Mouse (Mus musculus) c-Kit-positive CD71-positive TER-119-positive erythroid progenitor cells, embryonic 14.5 days (primary cell): ENCODE data around the gene Prps1l3.
"Not testable (repeated sequence)": the region's sequence is repeated elsewhere in the genome, so short reads cannot be mapped to it uniquely, and the experiment has no call there.

ENCODE experiments used
- DNase-seq: peaks from one replicate; pipeline ENCODE4 v3.0.0-alpha.2; 2013; ENCODE audit warnings: low spot score

The Prps1l3 gene

DNA sequence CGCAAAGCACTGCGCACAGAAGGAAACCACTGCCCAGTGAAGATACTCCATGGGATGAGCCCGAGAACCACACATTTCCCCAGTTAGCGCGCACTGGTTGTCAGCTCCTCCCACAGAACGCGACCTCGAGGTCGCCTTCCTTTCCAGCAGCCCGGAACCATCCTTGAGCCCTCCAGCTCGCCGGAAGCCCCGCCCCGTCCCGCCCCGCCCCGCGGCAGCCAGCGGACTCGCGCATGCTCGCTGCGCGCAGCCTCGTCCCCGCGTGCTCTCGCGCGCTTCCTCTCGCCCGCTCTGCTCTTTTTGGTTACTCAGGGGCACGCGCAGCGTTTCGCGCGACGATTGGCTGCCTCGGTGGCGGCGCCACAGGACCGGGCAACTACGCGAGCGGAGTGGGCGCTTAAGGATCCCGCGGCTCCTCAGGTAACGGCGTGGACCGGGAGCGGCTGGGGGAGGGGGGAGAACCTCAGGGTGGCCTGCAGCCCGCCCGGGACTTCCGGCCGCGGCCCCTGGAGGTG, at the start of gene Prps1l3, which contains the start of gene Mipol1:
Gene Prps1l3, plus strand, starts transcription at position 221 of the 515 bp plus-strand sequence.
Gene Mipol1, plus strand, starts transcription at position 236 of the 515 bp plus-strand sequence.
- DNase-seq = peak; percentile 88

DNA sequence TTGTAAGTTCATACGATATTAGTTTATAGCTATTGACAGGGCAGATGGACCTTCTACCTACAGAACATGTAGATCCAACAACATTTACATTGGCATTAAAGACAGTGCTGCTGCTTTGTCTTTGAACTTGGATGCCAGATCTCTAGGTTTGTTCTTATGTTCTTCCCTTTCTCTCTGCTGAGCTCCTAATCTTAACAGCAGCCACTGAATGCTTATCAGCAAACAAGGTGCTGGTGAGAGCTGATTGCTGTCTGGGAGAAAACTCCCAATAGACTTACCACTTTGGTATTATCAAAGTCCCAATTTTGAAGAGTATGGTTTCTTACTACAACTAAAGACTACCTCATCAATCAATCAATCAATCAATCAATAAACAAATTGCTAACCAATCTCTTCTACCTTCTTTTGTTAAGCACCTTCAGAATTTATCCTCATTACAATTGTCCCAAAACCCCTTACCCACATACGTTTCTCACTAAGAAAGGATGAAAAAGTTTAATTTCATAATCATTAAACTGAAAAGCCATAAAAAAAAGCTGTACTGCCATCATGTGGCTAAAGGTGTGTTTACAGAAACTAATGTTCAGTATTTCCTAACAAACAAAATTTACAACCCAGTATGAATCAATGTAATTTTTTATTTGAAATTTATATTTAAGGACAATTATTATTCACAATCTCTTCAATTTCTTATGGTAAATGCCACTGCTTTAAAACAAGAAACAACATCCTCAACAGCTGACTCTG, 45.6 kb upstream of the Prps1l3 start:
- DNase-seq = peak; percentile 70

DNA sequence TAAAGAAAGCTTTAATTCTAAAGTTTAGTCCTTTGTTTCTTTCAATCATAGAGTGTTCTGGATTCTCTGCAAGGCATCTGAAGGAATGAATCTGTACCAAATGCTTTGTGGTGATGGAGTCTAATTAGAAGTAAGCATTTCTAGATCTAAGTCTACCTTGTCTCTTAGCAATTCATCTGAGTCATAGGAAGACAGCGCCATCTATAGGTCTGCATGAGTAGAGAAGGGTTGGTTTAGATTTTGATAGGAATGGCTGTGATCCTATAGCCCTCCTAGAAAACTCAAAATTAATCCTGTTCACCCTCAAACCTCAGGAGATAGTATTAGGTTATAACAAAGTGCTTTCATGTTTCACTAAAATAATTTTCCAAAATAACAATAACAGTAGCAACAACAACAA, 44.7 kb upstream of the Prps1l3 start:
- peak; percentile 79 for DNase-seq

DNA sequence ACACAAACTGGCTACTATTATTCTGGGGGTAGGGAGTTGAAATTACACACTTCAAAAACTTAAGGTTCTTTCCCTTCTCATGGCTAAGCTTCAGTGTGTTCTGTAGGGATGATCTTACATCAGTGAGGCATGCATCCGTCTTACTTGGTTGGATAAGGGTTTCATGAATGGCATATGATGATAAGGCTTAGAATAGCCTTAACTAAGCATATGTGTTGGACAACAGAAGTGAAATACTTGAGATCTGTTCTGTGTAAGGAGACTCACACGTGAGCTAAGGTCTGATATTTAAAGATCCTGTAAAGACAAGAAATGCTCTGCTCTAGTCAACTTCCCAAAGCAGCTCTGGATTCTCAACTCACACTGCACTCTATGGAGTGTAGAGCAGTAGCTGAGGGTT, 44.1 kb upstream of the Prps1l3 start:
- DNase-seq = peak; percentile 68

DNA sequence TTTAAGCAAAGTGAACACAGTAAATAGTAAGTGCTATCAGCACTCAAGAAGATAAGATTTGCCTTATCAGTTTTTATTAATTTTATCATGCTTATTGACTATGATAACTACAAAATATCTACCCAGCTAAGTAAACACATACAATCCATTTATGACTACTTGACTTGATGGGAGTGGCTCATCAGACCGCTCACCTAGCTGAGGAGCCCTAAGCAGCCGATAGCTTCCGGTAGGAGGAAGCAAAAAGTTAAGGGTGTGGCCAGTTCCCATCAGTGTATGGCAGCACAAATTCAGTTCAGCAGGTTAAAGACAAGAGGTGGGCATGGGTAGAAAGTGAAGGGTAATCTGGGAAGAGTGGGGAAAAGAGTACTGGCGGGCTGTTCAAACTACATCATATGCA, 43.2 kb upstream of the Prps1l3 start:
- no peak for DNase-seq

DNA sequence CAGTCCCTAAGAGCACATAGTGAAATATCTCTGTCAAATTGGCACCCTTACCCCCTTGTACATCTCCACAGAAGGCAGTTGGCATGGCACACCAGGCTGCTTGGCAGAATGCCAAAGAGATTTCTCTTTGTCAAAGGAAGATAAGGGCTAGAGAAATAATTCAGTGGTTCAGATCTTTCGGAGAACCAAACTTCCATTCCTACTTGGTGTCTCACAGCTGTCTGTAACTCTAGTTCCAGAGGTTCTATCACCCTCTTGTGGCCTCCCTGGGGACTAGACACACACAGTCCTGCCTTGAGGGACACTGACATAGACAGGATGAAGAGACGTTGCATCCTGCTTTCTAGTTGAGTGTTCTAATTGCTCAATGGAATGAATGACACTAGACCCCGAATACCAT, 35.6 kb upstream of the Prps1l3 start:
- peak; percentile 83 for DNase-seq

DNA sequence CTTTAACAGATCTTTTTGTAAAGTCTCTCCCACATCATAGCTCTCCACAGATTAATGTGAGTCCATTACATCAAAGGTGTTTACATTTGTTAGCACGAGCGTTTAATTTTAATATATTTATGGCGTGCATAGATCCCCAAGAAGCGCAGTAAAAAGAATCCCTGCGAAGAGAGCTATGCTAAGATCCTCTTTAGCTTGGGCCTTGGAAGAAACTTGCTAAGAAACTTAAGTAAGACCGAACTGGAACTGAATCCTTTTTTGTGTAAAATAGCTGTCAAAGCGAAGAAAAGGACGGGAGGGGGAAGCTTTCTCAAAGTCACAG, 34.0 kb upstream of the Prps1l3 start:
- DNase-seq = no peak

DNA sequence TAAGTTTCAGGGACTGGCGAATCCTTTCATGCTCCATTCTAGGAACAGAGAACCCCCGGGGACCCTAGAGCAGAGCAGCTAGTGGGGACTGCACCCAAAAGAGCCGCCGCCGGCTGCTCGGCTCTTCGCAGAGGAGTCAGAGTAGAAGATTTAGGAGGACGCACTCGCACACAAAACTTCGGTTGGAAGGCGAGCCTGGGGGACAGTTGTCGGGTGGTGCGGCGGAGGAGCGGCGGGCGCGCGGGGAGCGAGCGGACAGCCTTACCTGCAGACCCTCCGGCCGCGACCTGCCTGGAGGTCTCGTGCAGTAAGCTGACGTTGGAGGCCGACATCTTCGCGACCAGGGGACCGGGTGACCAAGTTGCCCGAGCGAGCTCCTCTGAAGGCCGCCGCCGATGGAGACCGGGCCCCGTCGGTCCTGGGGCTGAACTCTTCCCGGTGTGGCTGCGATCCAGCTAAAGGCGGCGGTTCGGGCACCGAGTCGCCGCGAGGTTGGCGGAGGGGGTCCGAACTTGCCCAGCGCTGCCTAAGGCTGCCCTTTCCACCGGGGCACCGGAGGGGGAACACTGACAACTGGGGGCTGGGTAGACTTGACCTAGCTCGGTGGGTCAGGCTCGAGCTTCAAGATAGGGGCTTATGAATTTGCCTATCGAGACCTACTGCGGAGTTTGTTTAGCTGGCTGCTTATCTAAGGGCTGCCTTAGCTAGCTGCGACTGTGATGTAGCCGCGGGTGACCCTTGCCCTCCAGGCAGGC, 33.4 kb upstream of the Prps1l3 start:
- DNase-seq = peak; percentile 72

DNA sequence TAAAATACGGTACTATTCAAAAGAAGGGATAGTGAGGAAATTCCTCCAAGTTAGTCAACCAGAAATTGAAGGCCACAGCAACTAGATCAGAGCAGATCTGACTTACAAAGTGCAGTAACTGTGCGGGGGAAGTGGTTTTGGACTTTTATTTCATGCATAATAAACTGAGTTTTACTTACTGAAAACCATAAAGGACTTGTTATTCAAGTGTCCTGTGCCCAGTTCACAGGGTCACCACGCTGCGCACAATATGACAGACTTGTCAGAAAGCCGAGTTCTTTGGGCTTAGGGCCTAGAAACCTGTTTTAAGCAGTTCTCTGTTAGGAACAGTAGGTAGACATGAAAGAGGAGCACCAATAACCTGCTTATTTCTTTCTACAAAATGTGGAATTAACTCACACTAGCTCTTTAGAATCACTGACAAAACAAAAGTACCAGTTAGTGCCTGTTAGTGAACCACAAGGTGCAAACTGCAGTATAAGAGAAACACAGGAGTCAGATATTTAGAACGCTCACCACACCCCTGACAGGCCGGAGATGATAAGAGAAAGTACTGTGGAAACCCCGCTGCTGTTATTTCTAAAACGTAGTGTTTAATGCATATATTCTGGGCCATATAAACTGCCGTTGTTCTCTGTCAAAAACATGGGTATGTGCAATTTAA, 32.7 kb upstream of the Prps1l3 start, which contains the start of gene Slc25a21:
Gene Slc25a21, minus strand, starts transcription at position 110 of the 664 bp plus-strand sequence.
- peak; percentile 82 for DNase-seq

DNA sequence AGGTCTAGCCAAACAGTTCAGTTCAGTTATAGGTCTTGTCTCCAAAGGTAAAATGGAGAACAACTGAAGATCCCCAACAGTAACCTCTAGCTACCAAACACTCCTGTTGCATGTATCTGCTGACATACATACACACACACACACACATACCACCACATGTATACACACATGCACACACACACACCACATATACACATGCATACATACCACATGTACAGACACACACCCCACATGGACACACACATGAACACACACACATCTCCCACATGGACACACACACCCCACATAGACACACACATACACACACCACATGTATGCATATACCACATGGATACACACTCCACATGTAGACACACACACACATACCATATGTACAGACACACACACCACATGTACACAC, 31.9 kb upstream of the Prps1l3 start:
- peak; percentile 50 for DNase-seq

DNA sequence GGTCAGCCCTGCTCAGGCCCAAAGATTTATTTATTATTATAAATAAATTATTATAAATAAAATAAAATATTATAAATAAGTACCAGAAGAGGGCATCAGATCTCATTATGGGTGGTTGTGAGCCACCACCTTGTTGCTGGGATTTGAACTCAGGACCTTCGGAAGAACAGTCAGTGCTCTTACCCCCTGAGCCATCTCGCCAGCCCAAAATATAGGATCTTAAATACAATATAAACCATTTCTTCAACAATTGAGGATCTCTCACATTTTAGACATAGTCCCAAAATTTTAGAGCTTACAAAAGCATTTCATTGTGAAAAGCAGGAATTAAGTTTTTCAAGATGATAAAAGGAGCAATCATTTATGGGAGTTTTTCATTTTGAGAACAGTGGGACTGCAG, 30.8 kb upstream of the Prps1l3 start:
- no peak for DNase-seq

DNA sequence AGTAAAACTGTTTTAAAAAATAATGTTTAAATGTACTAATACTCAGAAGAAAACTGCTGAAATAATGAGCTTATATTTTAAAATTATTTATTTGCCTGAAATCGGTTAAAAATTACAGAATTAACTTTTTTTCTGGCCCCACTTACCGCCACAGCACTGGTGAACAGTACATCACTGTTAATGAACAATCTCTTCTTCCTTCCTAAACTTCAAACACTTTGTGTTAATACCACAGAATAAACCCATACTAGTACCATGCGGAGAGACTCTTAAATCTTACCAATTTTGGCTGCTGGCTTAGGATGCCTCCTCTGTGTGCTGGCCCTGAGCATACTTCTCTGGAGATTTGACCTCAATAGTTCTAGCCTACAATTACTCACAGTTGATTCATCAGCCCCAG, 28.3 kb upstream of the Prps1l3 start:
- DNase-seq = no peak

DNA sequence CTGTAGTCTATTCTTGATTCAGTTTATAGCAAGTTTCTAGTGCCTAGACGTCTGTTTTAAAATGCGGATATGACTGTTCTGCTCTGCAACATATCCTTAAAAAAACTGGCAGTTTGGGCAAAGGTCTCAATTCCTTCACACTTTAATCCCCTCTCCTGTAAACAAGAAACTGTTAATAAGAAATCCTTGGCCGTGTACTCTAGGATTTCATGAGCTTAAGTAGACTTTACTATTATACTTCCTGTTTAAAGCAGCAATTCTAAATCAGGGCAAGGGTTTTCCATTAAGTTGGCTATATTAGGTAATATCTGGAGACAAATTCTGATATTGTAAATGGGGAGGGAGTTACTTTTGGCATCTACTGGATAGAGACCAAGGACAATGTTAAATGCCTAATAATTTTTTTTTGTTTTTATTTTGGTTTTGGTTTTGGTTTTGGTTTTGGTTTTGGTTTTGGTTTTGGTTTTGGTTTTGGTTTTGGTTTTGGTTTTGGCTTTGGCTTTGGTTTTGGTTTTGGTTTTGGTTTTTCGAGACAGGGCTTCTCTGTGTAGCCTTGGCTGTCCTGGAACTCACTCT, 25.8 kb upstream of the Prps1l3 start:
- no peak for DNase-seq

DNA sequence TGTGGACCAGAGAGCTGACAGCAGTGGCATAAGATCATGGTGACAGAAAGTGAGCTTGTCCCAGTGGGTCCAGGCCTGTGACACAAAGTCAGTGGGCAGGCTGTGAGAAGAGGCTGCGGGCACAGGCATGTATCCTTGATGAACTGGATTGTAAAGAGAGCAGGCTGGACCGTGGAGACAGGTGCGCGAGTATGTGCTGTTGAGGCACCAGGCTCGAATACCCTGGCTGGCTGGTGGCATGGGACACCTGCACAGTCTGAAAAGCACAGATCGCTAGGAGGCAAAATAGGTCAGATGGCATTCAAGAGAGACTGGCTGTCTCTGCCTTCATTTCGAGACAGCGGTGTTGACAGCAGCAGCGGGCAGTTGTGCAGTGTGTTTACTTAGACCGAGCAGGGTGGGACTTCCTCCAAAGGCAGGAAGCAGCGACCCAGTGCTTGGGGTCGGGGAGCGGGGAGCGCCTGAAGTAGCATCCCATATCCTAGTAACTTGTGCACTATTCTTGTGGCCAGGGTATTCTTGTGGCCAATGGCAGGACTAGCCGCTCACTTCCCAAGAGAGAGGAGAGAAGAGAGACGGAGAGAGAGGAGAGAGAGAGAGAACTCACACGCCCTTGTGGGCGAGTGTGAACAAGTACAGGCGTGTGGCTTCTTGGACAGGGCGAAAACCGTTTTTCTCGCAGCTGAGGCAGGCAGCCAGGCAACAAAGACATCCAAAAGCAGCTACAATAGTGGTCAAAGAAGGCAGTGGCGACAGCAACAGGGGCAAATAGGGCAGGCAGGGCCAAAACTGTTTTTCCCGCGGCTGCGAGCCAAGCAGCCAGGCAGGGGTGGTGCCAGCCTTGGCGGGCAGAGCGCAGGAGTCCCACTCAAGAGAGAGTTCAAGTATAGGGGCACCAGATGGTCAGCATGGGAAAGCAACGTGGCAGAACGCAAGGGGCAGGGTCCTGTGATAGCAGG, 18.6 kb upstream of the Prps1l3 start:
- no peak for DNase-seq

DNA sequence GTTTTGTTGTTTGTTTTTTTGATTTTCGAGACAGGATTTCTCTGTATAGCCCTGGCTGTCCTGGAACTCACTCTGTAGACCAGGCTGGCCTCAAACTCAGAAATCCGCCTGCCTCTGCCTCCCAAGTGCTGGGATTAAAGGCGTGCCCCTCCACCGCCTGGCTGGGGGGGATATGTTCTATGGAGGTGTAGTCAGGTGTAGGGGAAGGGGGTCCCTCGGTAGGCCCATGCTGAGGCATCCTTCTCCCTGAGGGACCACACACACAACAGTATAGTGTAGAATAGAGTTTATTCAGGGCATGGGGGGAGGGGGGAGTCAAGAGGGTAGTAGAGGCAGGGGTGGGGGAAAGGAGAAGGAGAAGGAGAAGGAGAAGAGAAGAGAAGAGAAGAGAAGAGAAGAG, 17.7 kb upstream of the Prps1l3 start:
- DNase-seq = not testable (repeated sequence)

DNA sequence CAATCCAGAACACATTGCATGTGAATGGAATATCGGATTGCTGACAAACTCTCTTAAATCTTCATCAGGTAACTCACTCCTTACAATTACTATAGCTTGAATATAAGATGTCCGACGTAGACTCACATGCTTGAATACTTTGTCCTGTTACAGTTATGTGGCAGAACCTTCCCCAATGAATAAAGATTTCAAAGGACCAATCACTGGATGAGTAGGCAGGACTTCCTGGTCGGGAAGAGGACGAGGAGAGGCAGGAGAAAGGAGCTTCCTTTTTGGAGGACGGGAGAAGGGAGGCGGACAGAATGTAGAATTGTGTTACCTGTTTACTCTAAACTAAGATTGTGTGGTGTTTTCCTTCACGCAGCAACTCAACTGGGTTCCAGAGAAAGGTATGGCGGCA, 3.8 kb upstream of the Prps1l3 start:
- no peak for DNase-seq

DNA sequence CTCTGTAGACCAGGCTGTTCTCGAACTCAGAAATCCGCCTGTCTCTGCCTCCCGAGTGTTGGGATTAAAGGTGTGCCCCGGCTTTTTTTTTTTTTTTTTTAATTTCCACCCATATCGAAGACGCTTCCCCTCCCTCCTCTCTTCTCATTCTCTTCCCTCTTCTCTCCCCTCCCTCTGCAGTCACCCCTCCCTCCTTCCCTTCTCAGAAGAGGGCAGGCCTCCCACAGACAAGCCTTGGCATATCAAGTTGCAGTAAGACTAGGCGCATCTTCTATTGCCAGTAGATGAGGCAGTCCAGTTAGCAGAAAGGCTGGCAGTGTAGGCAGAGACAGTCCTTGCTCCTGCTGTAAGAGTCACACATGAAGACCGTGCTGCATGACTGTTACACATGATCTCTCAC, 2.4 kb upstream of the Prps1l3 start:
- DNase-seq = no peak

DNA sequence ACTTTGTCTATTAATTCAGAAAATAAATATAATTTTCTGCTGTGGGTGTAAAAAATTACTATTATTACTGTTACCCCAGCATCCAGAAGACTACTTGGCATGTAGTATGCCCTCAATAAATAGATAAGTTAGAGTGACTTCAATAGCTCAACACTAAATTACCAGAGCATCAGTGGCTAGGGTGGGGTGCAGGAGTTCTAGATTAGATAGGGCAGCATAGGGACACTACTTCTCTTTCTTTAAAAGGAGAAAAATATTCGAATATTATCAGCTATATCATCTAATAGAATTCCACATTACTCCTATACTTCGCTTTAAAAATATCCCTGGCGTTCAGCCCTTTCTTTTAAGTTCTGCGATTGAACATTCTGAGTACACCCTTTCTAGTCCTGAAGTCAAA, 509 bp upstream of the Prps1l3 start:
- DNase-seq = no peak

DNA sequence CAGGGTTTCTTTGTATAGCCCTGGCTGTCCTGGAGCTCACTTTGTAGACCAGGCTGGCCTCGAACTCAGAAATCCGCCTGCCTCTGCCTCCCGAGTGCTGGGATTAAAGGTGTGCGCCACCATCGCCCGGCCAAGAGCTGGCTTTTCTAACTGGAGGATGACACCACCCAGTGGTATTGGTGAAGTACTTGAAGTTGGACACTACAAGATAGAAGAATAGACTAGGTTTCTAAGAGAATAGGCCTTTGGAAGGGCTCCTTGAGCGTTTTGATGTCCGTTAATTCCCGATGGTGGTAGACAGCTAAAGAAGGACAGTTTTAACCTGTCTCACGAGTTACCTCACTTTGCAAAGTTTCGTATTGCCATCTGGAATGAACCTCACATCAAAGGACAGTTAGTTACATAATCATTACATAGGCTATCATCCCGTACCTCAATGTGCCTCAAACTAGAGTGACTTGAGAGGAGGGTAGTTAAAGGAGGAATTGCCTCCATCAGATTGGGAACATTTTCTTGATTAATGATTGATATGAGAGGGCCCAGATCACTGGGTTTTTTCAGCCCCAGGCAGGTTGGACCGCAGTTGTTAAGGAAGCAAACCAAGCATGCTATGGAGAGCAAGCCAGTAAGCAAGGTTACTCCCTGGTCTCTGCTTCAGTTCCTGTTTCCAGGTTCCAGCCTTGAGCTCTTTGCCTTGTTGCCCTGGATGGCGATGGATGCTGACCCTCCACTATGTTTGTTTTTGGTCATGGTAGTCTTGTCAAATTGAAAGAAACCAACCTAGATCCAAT, 1.1 kb downstream of the Prps1l3 start:
- DNase-seq = peak; percentile 68

DNA sequence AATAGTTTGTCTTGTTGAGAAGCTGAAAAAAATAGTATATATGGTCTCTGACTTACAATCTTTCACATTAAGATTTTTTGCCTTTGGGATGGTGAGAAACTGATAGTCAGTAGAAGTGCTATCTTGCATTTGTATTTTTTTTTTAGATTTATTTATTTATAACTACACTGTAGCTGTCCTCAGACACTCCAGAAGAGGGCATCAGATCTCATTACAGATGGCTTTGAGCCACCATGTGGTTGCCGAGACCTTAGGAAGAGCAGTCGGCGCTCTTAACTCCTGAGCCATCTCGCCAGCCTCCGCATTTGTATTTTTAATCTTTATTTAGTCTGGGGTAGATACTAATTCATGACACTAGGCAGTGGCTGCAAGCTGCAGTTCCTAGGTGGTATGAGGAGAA, 3.2 kb downstream of the Prps1l3 start:
- DNase-seq = no peak
